Mouse (Mus musculus): ENCODE measurements around the gene Jmjd1c.

- TF ChIP-seq CTCF (IDR thresholded peaks at IDR 0.05; ENCODE audit: borderline replicate concordance, extremely low read depth, insufficient read depth, insufficient read length) = no peak
- TF ChIP-seq POLR2A (IDR thresholded peaks at IDR 0.05; ENCODE audit: borderline replicate concordance, extremely low read depth, insufficient read depth, insufficient read length, poor library complexity, severe bottlenecking) = no peak
Measured at GRCm38 (mm10) chr10:67283516-67283915, 187.6 kb downstream of the Jmjd1c start.

Measured in brain, embryonic 14.5 days (tissue).